Mouse (Mus musculus) G1E (cell line): ENCODE measurements around the gene Tex11.

Experiments used
- CTCF ChIP-seq: IDR thresholded peaks from 2 replicates; pipeline ENCODE4 v1.5.1; 2012; ENCODE audit warnings: low read depth, low read length, inconsistent platforms, mixed read lengths
- GATA1 ChIP-seq: IDR thresholded peaks from 2 replicates; pipeline ENCODE4 v1.6.1; 2012; ENCODE audit warnings: borderline replicate concordance, low read length, inconsistent platforms, mixed read lengths
- GATA2 ChIP-seq: IDR thresholded peaks from 2 replicates; pipeline ENCODE4 v1.6.1; 2012; ENCODE audit warnings: low read depth, low read length, inconsistent platforms, borderline replicate concordance
- POLR2AphosphoS5 ChIP-seq: IDR thresholded peaks from 2 replicates; pipeline ENCODE4 v1.6.1; 2012; ENCODE audit warnings: low read depth, low read length, inconsistent platforms; ENCODE audit not compliant: insufficient replicate concordance
- TAL1 ChIP-seq: conservative IDR thresholded peaks from 2 replicates; pipeline ENCODE4 v1.6.1; 2012; ENCODE audit warnings: low read depth, low read length, inconsistent platforms, mixed read lengths

GRCm38 (mm10) chrX:100797370-100797769 is 262.1 kb downstream of the Tex11 start:
- TF ChIP-seq CTCF (no peak), GATA2 (no peak), GATA1 (no peak), TAL1 (no peak), POLR2AphosphoS5 (no peak)
